Mouse (Mus musculus) adrenal gland, postnatal 36 days (tissue): ENCODE measurements around the gene Ets1. TPM values are rescaled to one million over a fixed set of nuclear protein-coding genes. Genes with fewer than 3 reads are reported as not detected.

ENCODE experiments used
- DNase-seq, 2 experiments: peaks; one replicate each; pipeline ENCODE4 v3.0.0; 2021; ENCODE audit warnings: mixed read lengths in 1 of 2
- long read RNA-seq, 2 experiments: library from polyadenylated mRNA; stranded (forward); transcript quantifications; one replicate each; pipeline ENCODE4 v2.0.0; 2021; ENCODE audit warnings: borderline sequencing depth in 2 of 2
- total RNA-seq, 2 experiments: library from RNA; stranded (reverse); gene quantifications; 2 replicates each; pipeline ENCODE4 v1.2.3; 2021

Ets1 gene
- 10 to 100 TPM; 28.6 to 36.8 TPM for total RNA-seq
- long read RNA-seq, experiment 1, full-length matches to known transcripts: 2 of 5 reads
- long read RNA-seq, experiment 1, partial matches to known transcripts: 1 of 5 reads
- long read RNA-seq, experiment 1, other reads (novel, unspliced or antisense): 2 of 5 reads
- long read RNA-seq, experiment 2, partial matches to known transcripts: 2 of 4 reads
- long read RNA-seq, experiment 2, other reads (novel, unspliced or antisense): 2 of 4 reads

GRCm38 (mm10) chr9:32635627-32636385, at the start of gene Ets1:
TSS of gene Ets1 (plus strand) at chr9:32636221.
- DNase-seq: peak; percentile 23 to 49

GRCm38 (mm10) chr9:32589900-32590299, 46.1 kb upstream of the Ets1 start:
- DNase-seq: peak; percentile 84 to 87

DNA sequence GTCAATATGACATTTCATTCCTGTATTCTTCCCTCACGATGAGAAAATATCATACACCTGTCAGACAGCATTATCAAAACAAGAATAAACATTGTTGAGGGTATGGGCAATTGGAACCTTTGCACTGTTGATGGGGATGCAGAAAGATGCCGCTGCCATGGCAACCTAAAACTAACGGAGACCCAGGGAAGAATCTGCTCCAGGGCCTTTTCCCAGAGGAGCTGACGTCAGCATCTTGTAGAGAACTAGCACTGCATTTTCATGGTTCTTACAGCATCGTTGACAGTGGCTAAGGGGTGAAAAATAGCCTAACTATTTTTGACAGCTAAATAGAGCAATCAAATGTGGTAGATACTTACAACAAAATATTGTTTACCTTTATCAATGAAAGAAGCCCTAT, 45.5 kb upstream of the Ets1 start:
- no peak for DNase-seq

GRCm38 (mm10) chr9:32591732-32592582, 44.1 kb upstream of the Ets1 start:
- DNase-seq: peak; percentile 59 to 79

- no peak for DNase-seq
Measured at GRCm38 (mm10) chr9:32592583-32592890, 43.5 kb upstream of the Ets1 start.

DNA sequence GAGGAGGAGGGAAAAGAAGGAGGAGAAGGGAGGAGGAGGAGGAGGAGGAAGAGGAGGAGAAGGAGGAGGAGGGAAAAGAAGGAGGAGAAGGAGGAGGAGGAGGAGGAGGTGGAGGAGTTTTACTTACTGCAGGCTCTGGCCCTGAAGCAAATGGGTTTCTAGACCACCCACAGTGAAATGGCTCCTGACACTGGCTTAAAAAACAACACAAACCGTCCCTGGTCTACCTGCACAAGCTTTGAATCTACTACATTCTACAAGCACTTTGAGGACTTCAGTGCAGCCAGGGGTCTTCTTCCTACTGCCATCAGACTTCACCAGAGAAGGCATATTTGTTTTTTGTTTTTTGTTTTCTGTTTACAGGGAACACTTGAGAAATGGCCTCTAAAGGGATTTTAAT, 42.2 kb upstream of the Ets1 start:
- DNase-seq: no peak

GRCm38 (mm10) chr9:32594346-32594745, 41.7 kb upstream of the Ets1 start:
- no peak for DNase-seq

GRCm38 (mm10) chr9:32595076-32595820, 40.8 kb upstream of the Ets1 start:
- peak in 1 of 2 experiments; percentile 18 for DNase-seq

- DNase-seq: no peak
Measured at GRCm38 (mm10) chr9:32596366-32596765, 39.7 kb upstream of the Ets1 start.

DNA sequence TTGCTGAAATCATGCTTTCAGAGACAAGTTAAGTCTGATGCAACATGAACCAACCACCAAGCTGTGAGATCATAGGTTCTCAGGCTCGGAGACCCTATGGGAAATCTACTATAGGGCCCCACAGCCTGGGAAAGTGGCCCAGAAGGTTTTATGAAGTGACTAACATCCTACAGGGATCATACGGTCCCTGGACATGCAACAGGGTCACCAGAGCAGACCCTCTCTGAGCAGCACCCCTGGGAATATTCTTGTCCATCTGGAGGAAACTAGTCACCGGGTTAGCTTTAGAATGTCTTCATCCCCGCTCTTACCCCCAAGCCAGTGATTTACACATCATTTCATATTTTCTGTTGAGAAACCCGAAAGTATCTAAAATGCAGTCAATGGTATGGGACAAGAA, 34.1 kb upstream of the Ets1 start:
- DNase-seq: no peak

DNA sequence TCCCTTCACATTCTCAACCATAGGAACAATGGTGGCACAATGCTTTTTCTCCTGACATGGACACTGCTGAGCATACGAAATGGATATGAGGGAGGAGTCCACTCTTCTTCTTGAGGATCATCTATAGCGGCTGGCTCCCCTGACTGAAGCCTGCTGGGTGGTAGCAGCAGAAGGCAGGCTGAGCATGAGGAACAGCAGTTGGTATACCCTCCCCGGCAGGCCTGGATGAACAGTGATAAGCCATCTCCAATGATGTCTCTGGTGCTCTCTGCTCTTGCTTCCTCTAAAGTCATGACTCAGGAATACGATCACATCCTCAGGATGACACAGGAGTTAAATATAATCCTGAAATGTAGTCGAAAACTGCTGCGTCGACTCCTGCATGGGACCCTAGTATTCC, 32.9 kb upstream of the Ets1 start:
- no peak for DNase-seq

DNA sequence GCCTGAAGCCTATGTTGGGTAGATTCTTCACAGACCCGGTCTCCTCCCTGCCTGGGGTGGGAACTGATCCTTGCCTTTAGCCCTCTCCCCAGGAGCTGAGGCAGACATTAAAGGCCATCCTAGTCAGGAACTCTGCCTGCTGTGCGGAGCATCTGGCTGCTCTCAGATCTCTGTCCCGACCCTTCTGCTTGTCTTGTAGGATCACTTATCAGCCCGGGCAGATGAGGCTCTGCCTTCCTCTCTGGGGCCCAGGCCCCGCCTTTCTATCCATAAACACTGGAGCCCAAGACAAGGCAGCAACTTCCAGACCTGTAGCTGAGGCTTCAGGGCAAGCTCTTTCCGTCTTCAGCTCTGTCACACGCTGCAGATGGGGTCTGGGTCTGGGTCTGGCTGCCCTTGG, 28.8 kb upstream of the Ets1 start:
- no peak for DNase-seq

DNA sequence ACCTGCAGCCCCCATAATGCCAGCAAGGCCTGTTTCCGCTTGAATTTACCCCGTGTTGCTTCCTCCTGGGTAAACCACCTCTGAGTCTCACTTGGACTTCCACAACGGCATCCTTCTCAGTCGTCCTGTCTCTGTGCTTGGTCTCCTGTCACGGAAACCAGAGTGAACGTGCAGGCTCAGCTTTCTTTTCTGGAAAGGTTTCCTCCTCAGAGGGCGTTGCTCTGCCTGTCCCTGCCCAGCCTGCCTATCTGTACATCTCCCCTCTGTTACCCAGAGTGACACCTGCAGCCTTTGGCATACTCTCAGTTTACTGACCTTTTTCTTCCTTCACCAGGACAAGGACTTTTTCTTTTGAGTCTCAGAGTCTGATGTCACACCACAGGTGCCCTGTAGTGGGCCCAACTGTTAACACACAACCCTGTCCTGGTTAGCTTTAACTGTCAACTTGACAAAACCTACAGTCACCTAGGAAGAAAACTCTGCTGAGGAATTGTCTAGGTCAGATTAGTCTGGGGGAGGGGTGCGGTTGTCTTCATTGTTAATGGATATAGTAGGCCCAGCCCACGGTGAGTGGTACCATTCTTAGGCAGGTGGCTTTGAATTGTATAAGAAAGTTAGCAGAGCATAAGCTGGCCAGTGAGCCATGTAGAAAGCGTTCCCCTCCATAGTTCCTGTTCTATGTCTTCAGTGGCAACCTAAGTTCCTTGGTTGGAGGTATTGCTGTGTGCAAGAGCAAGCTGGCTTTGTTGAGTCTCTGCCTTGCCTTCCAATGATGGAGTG, 27.0 kb upstream of the Ets1 start:
- DNase-seq: no peak

GRCm38 (mm10) chr9:32610218-32610617, 25.8 kb upstream of the Ets1 start:
- DNase-seq: no peak

- no peak for DNase-seq
Measured at GRCm38 (mm10) chr9:32610631-32611030, 25.4 kb upstream of the Ets1 start.

DNA sequence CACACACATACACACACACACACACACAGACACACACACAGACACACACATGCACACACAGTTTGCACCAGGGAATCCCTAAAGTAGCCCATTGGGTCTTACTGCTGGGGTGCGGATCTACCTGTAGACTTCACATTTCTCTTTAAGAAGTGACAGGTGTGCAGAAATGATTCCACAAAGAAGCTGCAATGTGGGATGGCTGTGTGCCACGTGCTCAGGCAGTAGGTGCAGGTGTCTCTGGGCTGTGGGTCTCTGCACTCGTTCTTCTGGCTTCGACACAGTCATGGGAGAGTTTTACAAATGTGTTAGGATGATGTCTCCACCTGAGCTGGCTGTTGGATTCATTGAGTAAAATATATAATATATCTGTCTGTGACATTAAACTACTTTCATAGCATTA, 24.7 kb upstream of the Ets1 start:
- DNase-seq: no peak

DNA sequence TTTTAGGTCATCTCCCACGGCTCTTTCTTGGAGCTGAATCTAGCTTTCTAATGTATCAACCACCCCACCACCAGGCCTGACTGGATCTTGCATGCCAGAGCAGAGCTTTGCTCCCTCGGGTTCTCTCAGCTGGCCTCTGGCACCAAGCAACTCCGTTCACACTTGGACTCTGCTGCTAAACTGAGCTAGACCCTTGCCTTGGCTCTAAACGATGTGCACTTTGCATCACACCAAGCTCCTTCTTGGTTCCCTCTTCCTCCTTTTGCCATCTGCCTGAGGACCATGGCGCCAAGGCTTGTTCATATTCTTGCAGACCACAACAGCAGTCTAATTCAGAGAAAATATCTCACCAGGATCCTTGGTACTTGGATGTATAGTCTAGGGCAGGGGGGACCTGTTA, 23.6 kb upstream of the Ets1 start:
- DNase-seq: no peak

DNA sequence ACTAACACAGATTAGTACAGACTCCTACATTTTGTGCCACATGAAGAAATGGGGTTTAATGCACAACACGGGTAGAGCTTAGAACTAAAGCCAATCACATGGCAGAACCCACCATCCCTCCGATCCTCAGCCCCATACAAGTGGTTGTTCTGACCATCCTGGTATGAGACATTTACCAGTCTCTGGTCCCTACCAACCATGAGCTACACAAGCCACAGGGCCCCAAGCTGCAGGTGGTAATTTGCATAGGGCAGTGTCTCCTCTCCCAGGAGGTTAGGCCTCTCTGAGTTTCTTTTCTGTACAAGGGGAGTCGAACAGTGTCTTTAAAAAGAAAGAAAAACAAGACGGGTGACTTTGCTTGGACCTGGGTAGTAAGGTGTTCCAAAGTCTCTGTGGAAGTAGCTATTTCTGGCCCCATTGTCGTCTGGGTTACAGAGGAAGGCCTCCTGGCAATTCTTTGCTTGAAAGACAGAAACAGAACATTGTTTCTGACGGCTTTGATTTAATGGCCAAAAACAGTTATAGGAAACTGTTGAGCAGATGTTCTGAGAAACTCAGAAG, 23.1 kb upstream of the Ets1 start:
- DNase-seq: no peak

GRCm38 (mm10) chr9:32614191-32614590, 21.8 kb upstream of the Ets1 start:
- DNase-seq: no peak

GRCm38 (mm10) chr9:32615461-32615860, 20.6 kb upstream of the Ets1 start:
- no peak for DNase-seq

GRCm38 (mm10) chr9:32615986-32616385, 20.0 kb upstream of the Ets1 start:
- no peak for DNase-seq
